Mouse (Mus musculus) left cerebral cortex, postnatal 25 days (tissue): Measurements from ENCODE around the gene Cilp. TPM values are rescaled to one million over a fixed set of nuclear protein-coding genes. Genes with fewer than 3 reads are reported as not detected.
"Not testable (repeated sequence)": the region's sequence is repeated elsewhere in the genome, so short reads cannot be mapped to it uniquely, and the experiment has no call there.

Source experiments
- DNase-seq, 2 experiments: peaks; one replicate each; pipeline ENCODE4 v3.0.0; 2022; ENCODE audit warnings: low spot score in 2 of 2, mixed read lengths in 1 of 2
- intact Hi-C: fragments of 180-260 bp; cut with DNase I; formaldehyde crosslinking; loops from one replicate; pipeline ENCODE4 v1.15.1; 2025
- total RNA-seq, 2 experiments: library from RNA; stranded (reverse); gene quantifications; 2 replicates each; pipeline ENCODE4 v1.2.3; 2021

The Cilp gene
- total RNA-seq, 2 experiments from 2014 or later = 0.07 to 0.09 TPM

DNA sequence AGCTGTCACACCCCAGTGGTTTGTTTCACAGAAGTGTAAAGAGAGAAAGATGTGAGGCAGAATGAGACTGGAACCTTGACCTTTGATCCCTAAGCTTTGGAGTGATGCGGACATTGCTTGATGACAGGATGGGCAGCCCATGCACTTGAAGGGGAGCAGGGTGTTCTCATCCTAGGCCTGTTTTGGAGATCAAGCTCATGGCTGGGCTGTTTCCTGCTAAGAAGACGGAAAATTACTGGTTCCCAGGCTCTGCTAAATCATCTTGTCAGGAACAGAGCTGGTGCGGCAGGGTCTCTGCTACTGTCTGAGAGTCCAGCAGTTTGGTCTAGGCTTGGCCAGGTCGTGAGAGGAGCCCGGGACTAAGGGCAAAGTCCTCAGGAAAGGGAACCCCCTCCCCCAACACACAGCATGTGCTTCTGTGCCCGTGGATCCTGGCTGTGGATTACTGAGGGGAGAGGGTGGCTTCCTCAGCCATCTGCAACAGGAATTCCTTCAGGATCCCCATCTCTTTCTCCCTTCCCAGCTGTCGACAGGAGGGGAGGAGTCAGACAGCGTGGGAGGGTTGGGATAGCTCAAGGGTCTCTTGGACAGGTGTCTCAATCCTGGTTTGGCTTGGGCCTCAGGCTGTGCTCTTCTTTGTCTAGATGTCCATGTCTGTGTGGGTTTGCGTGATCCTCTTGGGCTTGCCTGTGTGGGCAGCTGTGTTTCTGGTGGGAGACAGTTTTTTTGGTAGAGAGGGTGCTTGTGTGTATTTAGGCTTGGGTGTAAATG is 20.8 kb upstream of the Cilp start:
- intact Hi-C loops = no loop called here
- DNase-seq = peak in 1 of 2 experiments; percentile 62

- intact Hi-C loops = no loop called here
- DNase-seq = no peak
These were observed 17.2 kb upstream of the Cilp start for GRCm38 (mm10) chr9:65247502-65248376.

- intact Hi-C loops = no loop called here
- DNase-seq = no peak
These were observed 16.6 kb upstream of the Cilp start for GRCm38 (mm10) chr9:65248377-65248690.

DNA sequence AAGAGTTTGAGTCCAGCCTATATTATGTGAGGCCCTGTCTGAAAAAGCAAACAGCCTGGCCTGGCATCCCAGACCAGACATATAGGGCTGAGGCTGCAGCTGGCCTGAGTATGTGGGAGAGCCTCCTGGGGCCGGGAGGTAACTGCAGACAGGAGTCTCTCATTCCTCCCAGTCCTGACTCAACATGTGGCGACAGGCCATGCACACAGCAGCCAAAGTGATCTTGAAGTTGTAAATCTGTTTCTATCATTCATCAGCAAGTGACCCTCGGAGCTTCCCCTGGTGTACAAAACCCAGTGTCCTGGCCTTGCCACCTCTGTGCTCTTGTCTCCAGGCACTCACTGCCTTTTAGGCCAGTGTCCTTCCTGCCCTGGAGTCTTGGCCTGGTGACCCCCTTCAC is 13.0 kb upstream of the Cilp start:
- DNase-seq = no peak
- intact Hi-C loops = no loop called here

GRCm38 (mm10) chr9:65255906-65256600 is 8.9 kb upstream of the Cilp start:
- intact Hi-C loops = no loop called here
- no peak for DNase-seq

DNA sequence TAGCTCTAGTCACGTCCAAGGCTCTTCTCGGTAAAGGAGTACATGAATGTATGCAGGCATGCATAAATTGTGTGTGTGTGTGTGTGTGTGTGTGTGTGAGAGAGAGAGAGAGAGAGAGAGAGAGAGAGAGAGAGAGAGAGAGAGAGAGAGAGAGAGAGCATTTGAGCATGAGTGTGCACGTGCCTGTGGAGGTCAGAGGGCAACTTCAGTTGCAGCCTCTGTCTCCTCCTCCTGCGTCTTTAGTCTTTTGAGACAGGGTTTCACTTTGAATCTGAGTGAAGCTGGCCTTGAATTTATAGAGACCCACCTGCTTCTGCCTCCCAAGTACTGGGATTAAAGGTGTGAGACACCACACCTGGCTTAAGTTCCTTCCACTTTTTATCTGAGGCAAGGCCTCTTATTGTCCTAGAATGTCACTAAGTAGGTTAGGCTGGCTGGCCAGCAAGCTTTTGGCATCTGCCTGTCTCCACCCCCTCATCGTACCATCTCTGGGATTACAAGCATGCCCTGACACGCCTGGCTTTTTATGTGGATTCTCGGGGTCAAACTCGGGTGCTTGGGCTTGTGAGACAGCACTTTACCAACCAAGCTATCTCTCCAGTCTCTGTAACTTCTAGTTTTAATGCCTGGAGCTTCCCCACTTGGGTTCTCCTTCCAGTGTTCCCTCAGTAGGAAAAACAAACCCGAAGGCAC is 7.6 kb upstream of the Cilp start:
- intact Hi-C loops = no loop called here

DNA sequence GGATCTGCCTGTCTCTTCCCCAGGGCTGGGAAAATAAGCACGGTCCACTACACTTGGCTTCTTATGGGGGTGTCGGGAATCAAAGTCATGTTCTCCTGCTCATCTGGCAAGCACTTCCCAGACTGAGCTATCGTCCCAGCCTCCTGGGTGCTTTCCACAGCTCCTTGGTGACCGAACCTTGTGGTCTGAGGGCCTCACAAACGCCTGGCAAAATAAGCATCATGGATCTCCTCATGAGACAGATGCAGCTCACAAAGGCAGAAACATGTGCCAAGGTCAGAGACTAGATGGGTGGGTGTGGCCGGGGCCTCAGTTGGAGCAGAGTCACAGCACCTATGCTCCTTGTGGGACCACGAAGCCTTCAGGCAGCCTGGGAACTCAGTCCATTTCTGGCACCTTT is 5.6 kb upstream of the Cilp start:
- DNase-seq = no peak
- intact Hi-C loops = no loop called here

More for the DNA sequence above, 7.6 kb upstream of the Cilp start:
- DNase-seq = no peak

- intact Hi-C loops = no loop called here
These were observed 3.3 kb upstream of the Cilp start for GRCm38 (mm10) chr9:65261591-65262230.

DNA sequence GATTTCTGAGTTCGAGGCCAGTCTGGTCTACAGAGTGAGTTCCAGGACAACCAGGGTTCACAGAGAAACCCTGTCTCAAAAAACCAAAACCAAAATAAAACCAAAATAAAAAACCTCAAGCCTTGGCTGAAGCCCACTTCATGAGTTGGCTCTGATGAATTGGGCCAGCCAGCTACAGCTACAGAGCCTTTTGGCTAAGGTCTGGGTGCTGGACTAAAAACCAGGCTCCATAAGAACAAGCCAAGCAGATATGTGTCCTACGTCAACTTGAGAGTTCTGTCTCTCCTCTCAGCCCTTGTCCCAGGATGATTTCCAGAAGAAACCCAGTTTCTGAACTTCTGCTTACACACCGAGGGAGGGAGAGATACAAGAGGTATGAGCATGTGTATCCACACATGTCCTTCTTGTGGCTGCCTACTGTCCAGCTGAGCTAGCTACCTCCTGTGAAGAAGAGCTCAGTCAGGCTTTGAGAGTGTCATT is 2.3 kb upstream of the Cilp start:
- intact Hi-C loops = no loop called here
- no peak for DNase-seq

More at GRCm38 (mm10) chr9:65261591-65262230, 3.3 kb upstream of the Cilp start:
- DNase-seq = no peak

DNA sequence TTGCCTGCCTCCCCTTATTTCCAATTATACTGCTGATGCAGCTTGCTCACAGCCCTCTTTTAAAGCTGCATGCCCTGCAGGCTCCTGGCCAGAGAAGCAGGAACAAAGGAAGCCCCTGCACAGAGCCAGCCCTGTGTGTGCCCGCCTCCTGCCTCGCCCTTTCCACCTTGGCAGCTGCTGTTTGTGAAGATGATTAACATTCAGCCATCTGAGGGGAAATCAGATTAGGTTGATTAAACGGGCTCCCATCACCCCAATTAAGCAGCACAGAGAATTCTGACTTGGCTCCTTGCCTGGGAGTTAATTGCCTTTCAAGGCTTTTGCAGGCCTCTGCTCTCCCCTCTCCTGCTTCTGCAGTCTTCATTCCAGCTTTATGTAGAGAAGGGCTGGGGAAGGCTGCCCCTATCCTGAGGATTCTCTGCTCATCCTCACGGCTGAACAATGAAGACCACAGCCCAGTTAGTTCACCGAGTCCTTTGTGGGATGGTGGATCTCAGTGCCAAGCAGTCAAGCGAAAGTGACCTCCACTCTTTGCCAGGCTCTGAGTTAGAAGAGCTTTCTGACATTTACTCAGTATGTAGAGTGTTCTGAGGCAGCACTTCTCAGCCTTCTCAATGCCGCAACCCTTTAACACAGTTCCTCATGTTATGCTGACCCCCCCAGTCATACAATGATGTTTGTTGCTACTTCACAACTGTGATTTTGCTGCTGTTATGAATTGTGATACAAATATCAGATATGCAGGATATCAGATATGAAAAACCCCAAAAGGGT is 2.9 kb downstream of the Cilp start:
- intact Hi-C loops = no loop called here
- DNase-seq = peak; percentile 12 to 35

GRCm38 (mm10) chr9:65273048-65273809 is 8.2 kb downstream of the Cilp start:
- peak in 1 of 2 experiments; percentile 5 for DNase-seq
- intact Hi-C loops = no loop called here

GRCm38 (mm10) chr9:65273873-65274272 is 8.9 kb downstream of the Cilp start:
- no peak for DNase-seq
- intact Hi-C loops = no loop called here

GRCm38 (mm10) chr9:65274851-65275250 is 9.9 kb downstream of the Cilp start:
- intact Hi-C loops, DNase-seq: not testable (repeated sequence)

GRCm38 (mm10) chr9:65275810-65276530 is 11.0 kb downstream of the Cilp start:
- intact Hi-C loops = no loop called here
- DNase-seq = no peak

DNA sequence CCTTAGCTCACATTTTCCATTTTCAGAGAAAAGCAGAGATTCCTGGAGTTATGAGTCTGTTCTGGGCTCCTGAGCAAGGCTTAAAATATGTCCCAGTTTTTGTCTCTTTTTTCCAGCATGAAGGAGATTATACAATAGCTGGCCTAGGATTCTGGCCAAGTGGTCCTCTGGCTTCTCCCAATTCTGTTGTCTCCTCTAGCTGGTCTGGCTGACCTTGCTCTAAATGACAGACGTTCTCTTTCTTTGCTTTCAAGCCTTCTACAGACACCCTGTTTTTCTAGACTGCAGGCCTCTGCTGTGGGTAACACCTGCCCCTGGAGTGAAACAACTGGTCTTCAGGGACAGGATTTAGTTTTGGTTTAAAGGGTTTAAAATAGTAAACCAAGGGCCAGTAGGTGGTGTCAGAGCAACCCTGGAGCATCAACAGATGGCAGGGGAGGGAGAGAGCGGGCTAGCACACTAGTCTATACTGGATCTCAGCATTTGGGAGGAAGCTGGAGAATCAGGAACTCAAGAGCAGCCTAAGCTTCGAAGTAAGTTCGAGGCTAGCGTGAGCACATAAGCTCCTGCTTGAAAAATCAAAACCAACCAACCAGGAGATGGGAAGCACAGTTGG is 16.7 kb downstream of the Cilp start:
- peak; percentile 4 to 47 for DNase-seq
- intact Hi-C loops = loop anchor here (1.0 to 5.0 kb wide), 3 partner anchors 57 to 149 kb away; no protein-coding TSS in a partner anchor

DNA sequence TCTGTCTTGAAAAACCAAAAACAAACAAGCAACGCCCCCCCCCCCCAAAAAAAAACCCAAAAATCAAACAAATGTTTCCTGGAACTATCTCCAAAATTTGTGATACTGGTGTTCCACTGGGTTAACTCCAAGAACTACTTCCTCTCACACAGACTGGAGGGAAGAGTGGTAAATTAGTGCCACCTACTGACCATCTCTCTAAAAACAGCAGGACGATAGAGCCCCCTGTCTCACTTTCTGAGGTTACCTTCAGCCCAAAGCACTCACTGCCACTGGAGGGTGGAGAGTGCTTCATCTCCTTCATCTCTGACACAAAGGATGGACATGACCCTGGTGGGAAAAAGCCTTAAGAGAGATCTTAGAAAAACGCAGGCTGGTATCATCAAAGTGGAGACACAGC is 18.3 kb downstream of the Cilp start:
- intact Hi-C loops = loop anchor here (2.0 to 5.0 kb wide), 2 partner anchors 58 to 151 kb away; no protein-coding TSS in a partner anchor
- DNase-seq = peak; percentile 21 to 53
